Mouse (Mus musculus) kidney, embryonic 16.5 days (tissue): ENCODE measurements around the gene Gucy2c. TPM values are rescaled to one million over a fixed set of nuclear protein-coding genes. Genes with fewer than 3 reads are reported as not detected.
A peak's percentile ranks its signal among the peaks of the same experiment; 100 is the strongest.

Source experiments
- ATAC-seq: fragments of 200-750 bp; cut with Nextera tagmentation; 2 replicates; pipeline ENCODE4 v1.8.0; 2017; ENCODE audit warnings: moderate TSS enrichment; ENCODE audit not compliant: low FRiP score, low TSS enrichment
- H3K27ac ChIP-seq: fragments of 300-500 bp; sonication (generic); 2 replicates; pipeline ENCODE4 v1.5.1; 2014; ENCODE audit warnings: low read length
- H3K27me3 ChIP-seq: fragments of 300-500 bp; sonication (generic); 2 replicates; pipeline ENCODE4 v1.6.1; 2014; ENCODE audit warnings: low read length, control low read depth, mixed read lengths; ENCODE audit not compliant: insufficient read depth
- H3K36me3 ChIP-seq: fragments of 300-500 bp; sonication (generic); 2 replicates; pipeline ENCODE4 v1.6.1; 2014; ENCODE audit warnings: low read length, control low read depth, mixed read lengths; ENCODE audit not compliant: insufficient read depth
- H3K4me1 ChIP-seq: fragments of 300-500 bp; sonication (generic); 2 replicates; pipeline ENCODE4 v1.6.1; 2014; ENCODE audit warnings: low read length, control low read depth, mixed read lengths; ENCODE audit not compliant: insufficient read depth
- H3K4me2 ChIP-seq: fragments of 300-500 bp; sonication (generic); replicated peaks from 2 replicates; pipeline ENCODE4 v1.6.1; 2014; ENCODE audit warnings: low read depth, low read length
- H3K4me3 ChIP-seq: fragments of 300-500 bp; sonication (generic); 2 replicates; pipeline ENCODE4 v1.5.1; 2014; ENCODE audit warnings: mild to moderate bottlenecking, low read length
- H3K9ac ChIP-seq: fragments of 300-500 bp; sonication (generic); replicated peaks from 2 replicates; pipeline ENCODE4 v1.6.1; 2014; ENCODE audit warnings: low read length
- H3K9me3 ChIP-seq: fragments of 300-500 bp; sonication (generic); 2 replicates; pipeline ENCODE4 v1.6.1; 2016; ENCODE audit warnings: low read length, control low read depth
- WGBS: fragments of 180-500 bp; shearing (Covaris S2); extraction: QIAGEN DNeasy Blood & Tissue Kit; methylation state at CpG from one replicate; pipeline ENCODE4 v1.1.7; 2014; 5-methylcytosine and 5-hydroxymethylcytosine counted together
- polyA plus RNA-seq: library from polyadenylated mRNA; unstranded; fragments of >200 nt; fragmentation: Nextera tagmentation; extraction: Ambion mirVana; gene quantifications from 2 replicates; pipeline ENCODE4 v1.2.1, GENCODE M21; 2015

Gucy2c gene
- polyA plus RNA-seq, result 0.06 and 0.11 TPM in 2 replicates

DNA sequence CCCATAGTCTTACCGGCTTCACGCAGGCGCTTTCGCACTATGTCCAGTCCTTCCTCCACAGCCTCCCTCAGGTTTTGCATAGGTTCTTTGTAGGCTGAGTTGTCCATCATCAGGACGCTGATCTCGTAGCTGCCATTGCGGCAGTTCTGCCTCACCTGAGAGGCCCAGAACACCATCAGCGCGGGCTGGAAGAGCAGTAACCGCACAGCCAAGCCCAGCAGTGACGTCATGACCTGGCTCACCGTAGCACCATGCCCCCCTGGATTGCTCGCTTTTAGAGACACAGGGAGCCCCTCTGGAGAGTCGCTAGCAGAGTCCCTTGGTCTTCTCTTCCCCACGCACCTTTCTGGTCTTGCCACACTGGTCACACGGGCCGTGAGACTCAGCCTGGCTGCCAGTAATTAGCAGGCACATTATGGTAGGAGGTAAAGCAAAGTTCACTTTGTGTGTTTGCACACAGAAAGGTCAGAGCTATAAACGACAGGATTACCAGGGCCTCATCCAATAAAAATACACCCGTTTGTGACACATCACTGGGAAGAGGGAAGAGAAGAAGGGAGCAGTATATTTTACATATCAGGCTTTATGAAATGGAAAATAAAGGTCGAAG, at the start of gene Gucy2c:
Gene Gucy2c, minus strand, starts transcription at position 389 of the 610 bp plus-strand sequence.
- no peak within 1 kb of the TSS for H3K4me2 ChIP-seq

DNA sequence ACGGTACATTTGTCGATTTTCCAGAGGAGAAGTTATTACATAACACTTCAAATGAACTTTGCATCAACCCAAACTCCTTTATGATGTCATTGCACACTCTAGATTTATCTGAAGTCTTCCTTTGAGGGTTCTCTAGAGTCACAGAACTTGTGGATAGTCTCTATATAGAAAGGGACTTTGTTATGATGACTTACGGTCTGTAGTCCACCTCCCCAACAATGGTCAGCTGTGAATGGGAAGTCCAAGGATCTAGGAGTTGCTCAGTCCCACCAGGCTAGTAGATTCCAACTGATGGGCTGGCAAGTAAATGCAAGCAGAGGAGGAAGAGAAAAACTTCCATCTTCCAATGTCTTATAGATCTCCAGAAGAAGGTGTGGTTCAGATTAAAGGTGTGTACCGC, 47.1 kb upstream of the Gucy2c start:
- H3K27me3 ChIP-seq, result no peaks in the 10 kb centered on the region
- H3K9me3 ChIP-seq, result no peaks in the 10 kb centered on the region
- H3K36me3 ChIP-seq, result peaks cover 17% of the 10 kb centered on the region
- WGBS, result 33% methylated on average over 4 of the region's 4 CpGs
- peaks cover 13% of the 10 kb centered on the region for H3K4me1 ChIP-seq
- peak overlapping the region; percentile 62 for H3K27ac ChIP-seq
- H3K4me3 ChIP-seq, result peak overlapping the region; percentile 66
- H3K9ac ChIP-seq, result peak overlapping the region; percentile 61
- peak overlapping the region; percentile 64 for H3K4me2 ChIP-seq
- no peak for ATAC-seq

More for the DNA sequence above, at the start of gene Gucy2c:
- Histone ChIP-seq H3K4me1 (no peaks in the 10 kb centered on the region), H3K36me3 (no peaks in the 10 kb centered on the region), H3K9me3 (no peaks in the 10 kb centered on the region), H3K4me3 (no peak within 1 kb of the TSS), H3K9ac (no peak within 1 kb of the TSS), H3K27me3 (no peaks in the 10 kb centered on the region), H3K27ac (no peak within 1 kb of the TSS)
- WGBS, result 70% methylated on average over 20 of the region's 20 CpGs
- ATAC-seq, result no peak

DNA sequence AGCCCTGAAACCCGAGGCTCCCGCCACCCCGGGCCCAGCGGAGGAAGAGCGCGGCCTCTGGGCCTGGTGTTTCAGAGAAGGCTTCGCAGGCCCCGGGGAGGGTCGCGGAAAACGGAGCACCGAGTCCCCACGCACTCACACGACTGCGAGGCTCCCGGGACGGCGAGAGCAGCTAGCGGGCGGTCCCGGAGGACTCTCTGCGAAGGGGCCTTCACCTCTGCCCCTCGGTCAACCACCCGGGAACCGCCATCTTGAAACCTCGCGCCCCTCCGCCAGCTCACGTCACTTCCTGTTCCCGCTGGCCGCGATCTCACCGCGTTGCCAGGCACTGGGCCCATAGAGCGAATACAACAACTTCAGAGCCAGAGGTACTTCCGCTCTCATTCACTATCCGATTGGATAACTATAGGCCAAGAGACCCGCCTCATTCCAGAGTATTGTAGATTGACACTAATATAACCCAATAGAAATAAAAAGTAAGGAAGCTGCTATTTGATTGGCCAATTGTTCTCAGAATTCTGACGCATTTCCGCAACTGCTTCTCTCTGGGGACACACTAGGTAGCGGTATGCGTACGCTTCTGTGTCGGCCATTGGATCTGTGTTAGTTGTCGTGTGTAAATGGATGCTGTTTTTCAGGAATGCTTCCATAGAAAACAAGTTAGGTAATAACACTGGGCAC, 46.5 kb upstream of the Gucy2c start, which contains the start of gene Wbp11:
Gene Wbp11, minus strand, starts transcription at position 353 of the 681 bp plus-strand sequence.
- Histone ChIP-seq H3K4me1 (peaks cover 13% of the 10 kb centered on the region), H3K4me3 (peak within 1 kb of the TSS; percentile 66), H3K4me2 (peak within 1 kb of the TSS; percentile 90), H3K9me3 (no peaks in the 10 kb centered on the region), H3K36me3 (peaks cover 19% of the 10 kb centered on the region), H3K27ac (peak within 1 kb of the TSS; percentile 64), H3K9ac (peak within 1 kb of the TSS; percentile 97), H3K27me3 (no peaks in the 10 kb centered on the region)
- WGBS, result under 1% methylated on average over 45 of the region's 45 CpGs
- peak; percentile 100 for ATAC-seq

DNA sequence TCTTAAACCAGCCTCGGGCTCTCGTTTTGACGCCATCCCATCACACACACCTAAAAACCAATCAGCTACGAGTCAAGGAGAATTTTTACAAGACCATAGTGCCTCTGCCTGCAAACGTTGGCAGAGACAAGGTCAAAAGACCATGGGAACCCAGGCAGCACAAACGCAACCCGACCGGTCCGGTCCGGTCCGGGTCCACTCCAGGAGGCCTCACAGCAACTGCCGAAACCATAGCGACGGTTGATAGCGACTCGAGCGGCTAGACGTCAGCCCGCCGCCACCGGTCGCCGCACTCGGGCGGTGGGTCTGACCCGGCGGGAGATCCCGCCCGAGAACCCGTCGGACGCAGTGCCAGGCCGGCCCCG, 45.9 kb upstream of the Gucy2c start, which contains the start of gene BC049715:
Gene BC049715, plus strand, starts transcription at position 111 of the 365 bp plus-strand sequence.
- peak; percentile 19; the same call in 1 of the 2 replicates for ATAC-seq
- WGBS, result under 1% methylated on average over 34 of the region's 34 CpGs

DNA sequence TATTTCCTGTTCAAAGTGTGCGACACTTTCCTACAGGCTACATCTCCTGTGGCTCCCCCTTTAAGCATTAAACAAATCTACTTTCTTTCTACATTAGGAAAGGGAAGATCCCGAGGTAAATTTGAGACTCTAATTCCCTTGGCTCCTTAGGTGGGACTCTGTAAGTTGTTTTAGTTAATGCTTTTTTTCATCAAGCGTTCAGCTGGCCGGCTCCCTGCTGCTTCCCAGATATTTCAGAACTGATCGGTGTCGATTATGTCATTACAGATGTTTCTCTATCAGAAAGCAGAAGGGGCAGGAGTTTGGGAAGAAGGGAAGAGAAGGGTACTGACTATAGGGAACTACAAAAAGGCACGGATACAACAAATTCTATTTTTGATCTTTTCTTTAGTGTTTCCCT, 45.6 kb upstream of the Gucy2c start:
- Histone ChIP-seq H3K4me2 (peak overlapping the region; percentile 90), H3K36me3 (peaks cover 28% of the 10 kb centered on the region), H3K4me1 (peaks cover 13% of the 10 kb centered on the region), H3K9me3 (no peaks in the 10 kb centered on the region), H3K4me3 (peak overlapping the region; percentile 66), H3K27ac (peak overlapping the region; percentile 64; the same call in 1 of the 2 replicates), H3K9ac (peak overlapping the region; percentile 97), H3K27me3 (no peaks in the 10 kb centered on the region)
- 11% methylated on average over 7 of the region's 7 CpGs for WGBS
- no peak for ATAC-seq

More for the DNA sequence above, 45.9 kb upstream of the Gucy2c start, which contains the start of gene BC049715:
- Histone ChIP-seq H3K4me1 (peaks cover 13% of the 10 kb centered on the region), H3K27ac (peak within 1 kb of the TSS; percentile 64), H3K4me3 (peak within 1 kb of the TSS; percentile 66), H3K27me3 (no peaks in the 10 kb centered on the region), H3K9ac (peak within 1 kb of the TSS; percentile 97), H3K9me3 (no peaks in the 10 kb centered on the region), H3K4me2 (peak within 1 kb of the TSS; percentile 90), H3K36me3 (peaks cover 24% of the 10 kb centered on the region)

DNA sequence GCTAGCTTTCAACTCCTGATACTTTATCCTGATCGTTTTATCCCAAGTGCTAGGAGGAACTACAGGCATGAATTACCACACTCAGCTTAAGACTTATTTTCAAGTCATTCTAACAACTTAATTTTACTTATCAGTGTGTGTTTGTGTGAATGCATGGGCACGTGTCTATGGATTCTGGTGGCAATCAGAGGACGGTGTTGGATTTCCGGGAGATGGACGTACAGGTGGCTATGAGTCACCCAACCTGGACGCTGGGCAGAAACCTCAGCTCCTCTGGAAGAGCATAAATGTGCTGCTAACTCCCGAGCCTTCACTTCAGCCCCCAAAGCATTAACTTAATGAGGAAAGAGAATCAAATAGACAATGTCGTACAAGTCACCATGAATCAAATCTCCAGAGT, 43.4 kb upstream of the Gucy2c start:
- WGBS, result 91% methylated on average over 8 of the region's 8 CpGs
- H3K36me3 ChIP-seq, result peaks cover 49% of the 10 kb centered on the region
- ATAC-seq, result no peak
- H3K4me3 ChIP-seq, result no peak overlapping the region
- no peaks in the 10 kb centered on the region for H3K27me3 ChIP-seq
- no peak overlapping the region for H3K9ac ChIP-seq
- no peaks in the 10 kb centered on the region for H3K9me3 ChIP-seq
- no peak overlapping the region for H3K27ac ChIP-seq
- peaks cover 13% of the 10 kb centered on the region for H3K4me1 ChIP-seq
- no peak overlapping the region for H3K4me2 ChIP-seq

DNA sequence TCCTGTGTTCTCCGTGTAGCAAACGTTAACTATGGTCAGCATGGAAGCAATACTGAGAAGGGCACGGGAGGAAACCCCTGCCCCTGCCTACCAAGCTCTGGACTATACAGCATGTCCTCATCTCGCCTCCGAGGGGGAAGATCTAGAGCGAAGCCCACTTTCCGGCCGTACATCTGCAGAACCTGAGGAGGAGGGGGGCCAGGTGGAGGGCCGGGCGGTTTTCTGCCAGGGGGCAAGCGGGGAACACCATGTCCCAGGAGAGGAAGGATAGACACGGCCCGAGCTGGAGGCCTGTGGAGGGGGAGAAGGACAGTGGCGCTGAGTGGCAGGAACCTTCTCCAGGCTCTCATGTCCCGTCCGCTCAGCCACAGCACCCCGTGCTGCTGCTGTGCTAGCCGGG, 39.5 kb upstream of the Gucy2c start:
- no peak overlapping the region for H3K4me3 ChIP-seq
- H3K27me3 ChIP-seq, result no peaks in the 10 kb centered on the region
- H3K27ac ChIP-seq, result no peak overlapping the region
- peaks cover 78% of the 10 kb centered on the region for H3K36me3 ChIP-seq
- no peak overlapping the region for H3K4me2 ChIP-seq
- H3K9ac ChIP-seq, result no peak overlapping the region
- H3K9me3 ChIP-seq, result no peaks in the 10 kb centered on the region
- no peak; the same call in 1 of the 2 replicates for ATAC-seq
- WGBS, result 96% methylated on average over 18 of the region's 18 CpGs
- no peaks in the 10 kb centered on the region for H3K4me1 ChIP-seq

DNA sequence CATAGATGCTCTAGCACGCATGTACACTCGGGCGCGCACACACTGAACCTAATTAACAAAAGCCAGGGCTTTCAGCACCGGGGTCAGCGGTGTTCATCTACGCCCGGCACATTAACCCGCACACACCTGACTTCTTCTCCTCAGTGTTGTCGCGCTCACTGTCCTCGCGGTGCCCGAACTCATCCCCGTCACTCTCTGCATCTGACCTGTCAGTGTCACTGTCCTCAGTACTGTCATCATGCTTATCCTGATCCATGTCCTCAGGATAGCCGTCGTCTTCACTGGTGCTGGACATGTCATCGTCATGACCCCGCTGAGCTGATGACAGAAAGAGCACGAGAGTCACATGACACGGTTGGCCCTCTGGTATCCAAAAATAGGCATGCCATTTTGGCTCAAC, 38.8 kb upstream of the Gucy2c start:
- ATAC-seq, result no peak
- Histone ChIP-seq H3K27ac (no peak overlapping the region), H3K27me3 (no peaks in the 10 kb centered on the region), H3K4me1 (no peaks in the 10 kb centered on the region), H3K4me2 (no peak overlapping the region), H3K9ac (no peak overlapping the region), H3K4me3 (no peak overlapping the region), H3K9me3 (no peaks in the 10 kb centered on the region), H3K36me3 (peaks cover 81% of the 10 kb centered on the region)
- WGBS, result 95% methylated on average over 21 of the region's 21 CpGs

DNA sequence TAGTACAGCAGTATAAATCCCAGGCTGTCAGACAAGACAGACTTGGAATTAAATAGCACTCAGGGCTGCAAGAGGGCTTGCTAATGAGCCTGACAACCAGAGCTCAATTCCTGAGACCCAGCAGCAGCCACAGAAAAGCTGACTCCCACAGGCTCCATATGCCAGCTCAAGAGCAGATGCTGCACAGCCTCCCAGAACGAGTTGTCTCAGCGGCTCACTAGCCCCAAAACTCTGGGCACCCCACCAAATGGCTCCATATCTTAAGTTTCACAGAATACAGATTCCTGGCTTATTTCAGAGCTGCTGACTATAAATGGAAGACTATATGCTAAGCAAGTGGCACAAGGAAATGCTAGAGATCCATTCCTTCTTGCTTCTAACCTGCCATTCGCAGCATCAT, 36.0 kb upstream of the Gucy2c start:
- Histone ChIP-seq H3K4me3 (no peak overlapping the region), H3K9ac (no peak overlapping the region), H3K27me3 (no peaks in the 10 kb centered on the region), H3K4me2 (no peak overlapping the region), H3K27ac (no peak overlapping the region), H3K36me3 (peaks cover 84% of the 10 kb centered on the region), H3K4me1 (no peaks in the 10 kb centered on the region), H3K9me3 (no peaks in the 10 kb centered on the region)
- WGBS, result 97% methylated on average over 3 of the region's 3 CpGs
- no peak for ATAC-seq

DNA sequence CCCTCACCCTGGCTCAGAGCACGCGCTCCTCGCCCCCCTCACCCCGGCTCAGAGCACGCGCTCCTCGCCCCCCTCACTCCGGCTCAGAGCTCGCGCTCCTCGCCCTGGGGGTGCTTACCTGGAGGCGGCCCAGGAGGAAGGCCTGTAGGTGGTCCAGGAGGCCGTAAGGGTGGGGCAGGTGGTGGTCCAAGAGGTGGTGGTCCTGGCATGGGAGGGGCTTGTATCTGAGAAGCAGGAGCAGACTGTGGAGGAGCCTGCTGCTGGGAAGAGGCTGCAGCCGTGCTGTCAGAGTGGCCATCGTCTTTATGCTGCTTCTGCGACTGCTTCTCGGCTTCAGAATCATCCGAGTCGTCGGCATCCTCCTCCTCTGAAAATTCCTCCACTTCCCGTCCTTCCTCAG, 35.3 kb upstream of the Gucy2c start:
- Histone ChIP-seq H3K27ac (no peak overlapping the region), H3K36me3 (peaks cover 84% of the 10 kb centered on the region), H3K4me1 (no peaks in the 10 kb centered on the region), H3K4me3 (no peak overlapping the region), H3K9me3 (no peaks in the 10 kb centered on the region), H3K9ac (no peak overlapping the region), H3K4me2 (no peak overlapping the region), H3K27me3 (no peaks in the 10 kb centered on the region)
- WGBS, result 85% methylated on average over 21 of the region's 21 CpGs
- ATAC-seq, result no peak
